Mouse (Mus musculus) G1E (cell line): ENCODE measurements at regions not wholly inside any gene's neighbourhood (a gene's known extent, or its start where the extent isn't known, plus 50 kb on each side); places are given as distances from the start of the nearest gene placed in this dataset.

Experiments
- ATAC-seq: 2 replicates; pipeline ENCODE4 v1.8.0; 2016; ENCODE audit warnings: mild to moderate bottlenecking; ENCODE audit not compliant: insufficient number of reproducible peaks, poor library complexity, low FRiP score, severe bottlenecking; ENCODE audit errors: extremely low read depth
- DNase-seq: peaks from one replicate; pipeline ENCODE4 v3.0.0; 2012; ENCODE audit warnings: low spot score
- H3K27me3 ChIP-seq: 2 replicates; pipeline ENCODE4 v1.6.1; 2012; ENCODE audit warnings: mild to moderate bottlenecking, low read length, inconsistent platforms; ENCODE audit not compliant: insufficient read depth
- H3K36me3 ChIP-seq: replicated peaks from 2 replicates; pipeline ENCODE3; 2012; ENCODE audit warnings: mild to moderate bottlenecking, inconsistent platforms
- H3K4me1 ChIP-seq: 2 replicates; pipeline ENCODE4 v1.6.1; 2012; ENCODE audit warnings: low read depth, low read length, inconsistent platforms, mixed read lengths; ENCODE audit not compliant: insufficient read depth
- H3K4me3 ChIP-seq: 2 replicates; pipeline ENCODE4 v1.5.1; 2012; ENCODE audit warnings: low read depth, mild to moderate bottlenecking, inconsistent platforms, low read length, moderate library complexity, mixed read lengths
- H3K9me3 ChIP-seq: replicated peaks from 2 replicates; pipeline ENCODE4 v1.6.1; 2012; ENCODE audit warnings: inconsistent platforms
- CTCF ChIP-seq: IDR thresholded peaks from 2 replicates; pipeline ENCODE4 v1.5.1; 2012; ENCODE audit warnings: low read depth, low read length, inconsistent platforms, mixed read lengths
- GATA1 ChIP-seq: IDR thresholded peaks from 2 replicates; pipeline ENCODE4 v1.6.1; 2012; ENCODE audit warnings: borderline replicate concordance, low read length, inconsistent platforms, mixed read lengths
- GATA2 ChIP-seq: IDR thresholded peaks from 2 replicates; pipeline ENCODE4 v1.6.1; 2012; ENCODE audit warnings: low read depth, low read length, inconsistent platforms, borderline replicate concordance
- POLR2AphosphoS5 ChIP-seq: IDR thresholded peaks from 2 replicates; pipeline ENCODE4 v1.6.1; 2012; ENCODE audit warnings: low read depth, low read length, inconsistent platforms; ENCODE audit not compliant: insufficient replicate concordance
- TAL1 ChIP-seq: conservative IDR thresholded peaks from 2 replicates; pipeline ENCODE4 v1.6.1; 2012; ENCODE audit warnings: low read depth, low read length, inconsistent platforms, mixed read lengths

GRCm38 (mm10) chr19:6612441-6612840, 69.6 kb upstream of the Slc22a12 start:
- DNase-seq: no peak
- Histone ChIP-seq H3K27me3 (no peaks in the 10 kb centered on the region; the same call in 1 of the 2 replicates), H3K4me3 (no peak overlapping the region), H3K9me3 (no peaks in the 10 kb centered on the region), H3K4me1 (no peaks in the 10 kb centered on the region), H3K36me3 (no peaks in the 10 kb centered on the region)
- ATAC-seq: no peak
- TF ChIP-seq POLR2AphosphoS5: no peak
- TF ChIP-seq GATA1: no peak
- TF ChIP-seq CTCF: no peak
- no peak for TF ChIP-seq GATA2
- TF ChIP-seq TAL1: no peak

- Histone ChIP-seq H3K36me3 (no peaks in the 10 kb centered on the region), H3K4me1 (no peaks in the 10 kb centered on the region), H3K9me3 (no peaks in the 10 kb centered on the region), H3K4me3 (no peak overlapping the region), H3K27me3 (no peaks in the 10 kb centered on the region; the same call in 1 of the 2 replicates)
- no peak for ATAC-seq
- no peak for DNase-seq
- no peak for TF ChIP-seq POLR2AphosphoS5
- no peak for TF ChIP-seq TAL1
- TF ChIP-seq GATA1: no peak
- no peak for TF ChIP-seq GATA2
- no peak for TF ChIP-seq CTCF
Observed at GRCm38 (mm10) chr19:6611921-6612320, 69.1 kb upstream of the Slc22a12 start.

GRCm38 (mm10) chr19:6610715-6611114, 67.9 kb upstream of the Slc22a12 start:
- Histone ChIP-seq H3K4me1 (no peaks in the 10 kb centered on the region), H3K4me3 (no peak overlapping the region), H3K27me3 (no peaks in the 10 kb centered on the region; the same call in none of the 2 replicates), H3K36me3 (no peaks in the 10 kb centered on the region), H3K9me3 (no peaks in the 10 kb centered on the region)
- DNase-seq (no peak), ATAC-seq (no peak)
- no peak for TF ChIP-seq CTCF
- no peak for TF ChIP-seq GATA1
- TF ChIP-seq POLR2AphosphoS5: no peak
- no peak for TF ChIP-seq GATA2
- TF ChIP-seq TAL1: no peak

GRCm38 (mm10) chr19:6610051-6610450, 67.2 kb upstream of the Slc22a12 start:
- no peak overlapping the region for H3K4me3 ChIP-seq
- ATAC-seq (no peak), DNase-seq (no peak)
- no peaks in the 10 kb centered on the region; the same call in none of the 2 replicates for H3K27me3 ChIP-seq
- no peaks in the 10 kb centered on the region for H3K4me1 ChIP-seq
- H3K9me3 ChIP-seq: no peaks in the 10 kb centered on the region
- TF ChIP-seq GATA2 (no peak), POLR2AphosphoS5 (no peak), TAL1 (no peak), CTCF (no peak), GATA1 (no peak)
- H3K36me3 ChIP-seq: no peaks in the 10 kb centered on the region

- Histone ChIP-seq H3K36me3 (no peaks in the 10 kb centered on the region), H3K4me1 (no peaks in the 10 kb centered on the region), H3K4me3 (no peak overlapping the region), H3K27me3 (peaks cover 3% of the 10 kb centered on the region), H3K9me3 (no peaks in the 10 kb centered on the region)
- ATAC-seq: no peak
- TF ChIP-seq POLR2AphosphoS5: no peak
- DNase-seq: no peak
Observed at GRCm38 (mm10) chr19:6607501-6607900, 64.7 kb upstream of the Slc22a12 start.

GRCm38 (mm10) chr19:6606667-6607066, 63.8 kb upstream of the Slc22a12 start:
- Histone ChIP-seq H3K4me3 (no peak overlapping the region), H3K9me3 (no peaks in the 10 kb centered on the region), H3K36me3 (no peaks in the 10 kb centered on the region), H3K4me1 (no peaks in the 10 kb centered on the region), H3K27me3 (peaks cover 3% of the 10 kb centered on the region)
- no peak for TF ChIP-seq GATA2
- no peak for TF ChIP-seq POLR2AphosphoS5
- TF ChIP-seq GATA1: no peak
- TF ChIP-seq CTCF: no peak
- no peak for TF ChIP-seq TAL1
- ATAC-seq (no peak), DNase-seq (no peak)

GRCm38 (mm10) chr19:6604702-6605101, 61.9 kb upstream of the Slc22a12 start:
- Histone ChIP-seq H3K36me3 (no peaks in the 10 kb centered on the region), H3K4me1 (no peaks in the 10 kb centered on the region), H3K4me3 (no peak overlapping the region), H3K9me3 (no peaks in the 10 kb centered on the region), H3K27me3 (peaks cover 3% of the 10 kb centered on the region)
- TF ChIP-seq GATA1 (no peak), CTCF (peak; percentile 16; the same call in 1 of the 2 replicates)
- ATAC-seq (no peak), DNase-seq (no peak)
